Mouse (Mus musculus) forebrain, postnatal 0 days (tissue): Measurements from ENCODE around the gene Slc7a10. TPM values are rescaled to one million over a fixed set of nuclear protein-coding genes. Genes with fewer than 3 reads are reported as not detected.

ENCODE experiments used
- ATAC-seq: fragments of 200-750 bp; cut with Nextera tagmentation; 2 replicates; pipeline ENCODE4 v1.8.0; 2017; ENCODE audit warnings: mild to moderate bottlenecking, moderate library complexity
- DNase-seq: peaks from one replicate; pipeline ENCODE4 v3.0.0-alpha.2; 2015
- H3K27ac ChIP-seq: fragments of 300-500 bp; sonication (generic); 2 replicates; pipeline ENCODE4 v1.5.1; 2014; ENCODE audit warnings: low read depth, mild to moderate bottlenecking, antibody characterized with exemption, low read length, moderate library complexity, mixed read lengths
- H3K27me3 ChIP-seq: fragments of 300-500 bp; sonication (generic); 2 replicates; pipeline ENCODE4 v1.6.1; 2014; ENCODE audit warnings: mild to moderate bottlenecking, low read length, mixed read lengths; ENCODE audit not compliant: insufficient read depth
- H3K36me3 ChIP-seq: fragments of 300-500 bp; sonication (generic); 2 replicates; pipeline ENCODE4 v1.6.1; 2014; ENCODE audit warnings: mild to moderate bottlenecking, moderate library complexity; ENCODE audit not compliant: insufficient read depth
- H3K4me1 ChIP-seq: fragments of 300-500 bp; sonication (generic); 2 replicates; pipeline ENCODE4 v1.6.1; 2014; ENCODE audit warnings: antibody characterized with exemption; ENCODE audit not compliant: insufficient read depth
- H3K4me2 ChIP-seq: fragments of 300-500 bp; sonication (generic); 2 replicates; pipeline ENCODE4 v1.6.1; 2014; ENCODE audit warnings: low read depth, mild to moderate bottlenecking, moderate library complexity
- H3K4me3 ChIP-seq: fragments of 300-500 bp; sonication (generic); 2 replicates; pipeline ENCODE4 v1.5.1; 2014; ENCODE audit warnings: low read depth, low read length, mixed read lengths
- H3K9ac ChIP-seq: fragments of 300-500 bp; sonication (generic); 2 replicates; pipeline ENCODE4 v1.6.1; 2014; ENCODE audit warnings: mild to moderate bottlenecking
- H3K9me3 ChIP-seq: fragments of 300-500 bp; sonication (generic); 2 replicates; pipeline ENCODE4 v1.6.1; 2016; ENCODE audit warnings: low read length
- CTCF ChIP-seq: sonication (generic); IDR thresholded peaks from 2 replicates; pipeline ENCODE4 v1.5.1; 2016; ENCODE audit warnings: antibody characterized with exemption, control low read depth, low read depth
- WGBS: fragments of 180-500 bp; shearing (Covaris S2); extraction: QIAGEN DNeasy Blood & Tissue Kit; methylation state at CpG from one replicate; pipeline ENCODE4 v1.1.7; 2014; 5-methylcytosine and 5-hydroxymethylcytosine counted together
- polyA plus RNA-seq: library from polyadenylated mRNA; unstranded; fragments of >200 nt; fragmentation: Nextera tagmentation; extraction: Ambion mirVana; gene quantifications from 2 replicates; pipeline ENCODE4 v1.2.1, GENCODE M21; 2015
- total RNA-seq: library from RNA; depleted of rRNA; stranded (reverse); fragments of >200 nt; gene quantifications from 2 replicates; pipeline ENCODE4 v1.2.3, GENCODE M21; 2014

The Slc7a10 gene
- total and polyA plus RNA-seq, 2 experiments from 2014 or later: 12.7 to 15.2 TPM

- TF ChIP-seq CTCF: no peak
These were observed 23.7 kb upstream of the Slc7a10 start for GRCm38 (mm10) chr7:35162443-35162842.

GRCm38 (mm10) chr7:35163600-35163999 is 22.6 kb upstream of the Slc7a10 start:
- Histone ChIP-seq H3K4me1 (no peaks in the 10 kb centered on the region), H3K27ac (no peak overlapping the region), H3K4me3 (no peak overlapping the region), H3K27me3 (no peaks in the 10 kb centered on the region), H3K9ac (no peak overlapping the region), H3K9me3 (no peaks in the 10 kb centered on the region), H3K36me3 (no peaks in the 10 kb centered on the region), H3K4me2 (no peak overlapping the region)
- DNase-seq (no peak), ATAC-seq (no peak)
- TF ChIP-seq CTCF: no peak
- WGBS: 81% methylated on average over 7 of the region's 7 CpGs

More at GRCm38 (mm10) chr7:35162443-35162842, 23.7 kb upstream of the Slc7a10 start:
- Histone ChIP-seq H3K27me3 (no peaks in the 10 kb centered on the region), H3K4me2 (no peak overlapping the region), H3K9ac (no peak overlapping the region), H3K9me3 (no peaks in the 10 kb centered on the region), H3K4me1 (no peaks in the 10 kb centered on the region), H3K27ac (no peak overlapping the region), H3K4me3 (no peak overlapping the region), H3K36me3 (no peaks in the 10 kb centered on the region)
- DNase-seq (no peak), ATAC-seq (no peak)
- 86% methylated on average over 6 of the region's 6 CpGs for WGBS

GRCm38 (mm10) chr7:35164131-35164530 is 22.1 kb upstream of the Slc7a10 start:
- H3K4me1 ChIP-seq: no peaks in the 10 kb centered on the region
- DNase-seq: no peak
- H3K9me3 ChIP-seq: no peaks in the 10 kb centered on the region
- ATAC-seq: no peak
- H3K4me3 ChIP-seq: no peak overlapping the region
- no peaks in the 10 kb centered on the region for H3K36me3 ChIP-seq
- WGBS: 85% methylated on average over 6 of the region's 6 CpGs
- TF ChIP-seq CTCF: no peak
- no peak overlapping the region for H3K4me2 ChIP-seq
- no peak overlapping the region for H3K9ac ChIP-seq
- no peaks in the 10 kb centered on the region for H3K27me3 ChIP-seq
- no peak overlapping the region for H3K27ac ChIP-seq

GRCm38 (mm10) chr7:35166988-35167387 is 19.2 kb upstream of the Slc7a10 start:
- H3K4me3 ChIP-seq: no peak overlapping the region
- no peak overlapping the region for H3K9ac ChIP-seq
- no peak for TF ChIP-seq CTCF
- ATAC-seq: no peak
- WGBS: 89% methylated on average over 5 of the region's 5 CpGs
- no peaks in the 10 kb centered on the region for H3K9me3 ChIP-seq
- H3K4me1 ChIP-seq: no peaks in the 10 kb centered on the region
- peaks cover 3% of the 10 kb centered on the region; the same call in 1 of the 2 replicates for H3K27me3 ChIP-seq
- no peak overlapping the region for H3K27ac ChIP-seq
- no peak overlapping the region for H3K4me2 ChIP-seq
- no peak for DNase-seq
- no peaks in the 10 kb centered on the region for H3K36me3 ChIP-seq

- no peak for ATAC-seq
- WGBS: 81% methylated on average over 2 of the region's 2 CpGs
These were observed 18.3 kb upstream of the Slc7a10 start for GRCm38 (mm10) chr7:35167925-35168324.

GRCm38 (mm10) chr7:35169341-35169740 is 16.8 kb upstream of the Slc7a10 start:
- ATAC-seq (peak; percentile 75), DNase-seq (peak; percentile 88)
- Histone ChIP-seq H3K9ac (no peak overlapping the region), H3K4me1 (no peaks in the 10 kb centered on the region), H3K27ac (no peak overlapping the region), H3K27me3 (peaks cover 3% of the 10 kb centered on the region; the same call in 1 of the 2 replicates), H3K4me2 (no peak overlapping the region), H3K36me3 (no peaks in the 10 kb centered on the region), H3K4me3 (no peak overlapping the region), H3K9me3 (no peaks in the 10 kb centered on the region)
- TF ChIP-seq CTCF: peak; percentile 96
- WGBS: 15% methylated on average over 6 of the region's 6 CpGs

More at GRCm38 (mm10) chr7:35167925-35168324, 18.3 kb upstream of the Slc7a10 start:
- Histone ChIP-seq H3K9ac (no peak overlapping the region), H3K36me3 (no peaks in the 10 kb centered on the region), H3K4me1 (no peaks in the 10 kb centered on the region), H3K27me3 (peaks cover 3% of the 10 kb centered on the region; the same call in 1 of the 2 replicates), H3K4me3 (no peak overlapping the region), H3K9me3 (no peaks in the 10 kb centered on the region), H3K4me2 (no peak overlapping the region), H3K27ac (no peak overlapping the region)
- TF ChIP-seq CTCF: no peak
- DNase-seq: no peak

GRCm38 (mm10) chr7:35171867-35172382 is 14.3 kb upstream of the Slc7a10 start:
- Histone ChIP-seq H3K4me1 (no peaks in the 10 kb centered on the region), H3K4me3 (no peak overlapping the region), H3K27me3 (peaks cover 3% of the 10 kb centered on the region; the same call in 1 of the 2 replicates), H3K9ac (no peak overlapping the region), H3K4me2 (no peak overlapping the region), H3K36me3 (no peaks in the 10 kb centered on the region), H3K27ac (no peak overlapping the region), H3K9me3 (no peaks in the 10 kb centered on the region)
- TF ChIP-seq CTCF: peak; percentile 84
- WGBS: 2% methylated on average over 16 of the region's 16 CpGs
- DNase-seq (peak; percentile 91), ATAC-seq (peak; percentile 84)
